Mouse (Mus musculus): ENCODE data around the gene Sap30bp. TPM values are rescaled to one million over a fixed set of nuclear protein-coding genes. Genes with fewer than 3 reads are reported as not detected.

Sap30bp gene
- polyA plus RNA-seq, 1 experiment = not detected

- Histone ChIP-seq H3K4me1 (ENCODE audit: control insufficient read depth, insufficient read depth, low read length) (peaks cover 12% of the 10 kb centered on the region), H3K27ac (ENCODE audit: insufficient read depth, low read depth, low read length) (no peak overlapping the region), H3K4me3 (ENCODE audit: insufficient read depth, low read depth, low read length) (no peak overlapping the region)
- no peak for TF ChIP-seq POLR2A (IDR thresholded peaks at IDR 0.05; ENCODE audit: insufficient read depth, low read depth, low read length)
- TF ChIP-seq CTCF (IDR thresholded peaks at IDR 0.05; ENCODE audit: insufficient read depth, low read depth, low read length) = no peak
- WGBS = 82% methylated on average over 7 of the region's 7 CpGs
These were observed 34.6 kb upstream of the Sap30bp start for GRCm38 (mm10) chr11:115898446-115898845.

- no peak overlapping the region for H3K27ac ChIP-seq (ENCODE audit: insufficient read depth, low read depth, low read length)
- no peak for TF ChIP-seq POLR2A (IDR thresholded peaks at IDR 0.05; ENCODE audit: insufficient read depth, low read depth, low read length)
- peak; percentile 55; the same call in 1 of the 2 replicates for TF ChIP-seq CTCF (IDR thresholded peaks at IDR 0.05; ENCODE audit: insufficient read depth, low read depth, low read length)
- no peak overlapping the region for H3K4me3 ChIP-seq (ENCODE audit: insufficient read depth, low read depth, low read length)
- peaks cover 12% of the 10 kb centered on the region for H3K4me1 ChIP-seq (ENCODE audit: control insufficient read depth, insufficient read depth, low read length)
- 20% methylated on average over 4 of the region's 4 CpGs for WGBS
These were observed 34.2 kb upstream of the Sap30bp start for GRCm38 (mm10) chr11:115898886-115899285.

- H3K4me1 ChIP-seq (ENCODE audit: control insufficient read depth, insufficient read depth, low read length) = peaks cover 12% of the 10 kb centered on the region
- WGBS = 51% methylated on average over 16 of the region's 16 CpGs
- TF ChIP-seq POLR2A (IDR thresholded peaks at IDR 0.05; ENCODE audit: insufficient read depth, low read depth, low read length) (no peak), CTCF (IDR thresholded peaks at IDR 0.05; ENCODE audit: insufficient read depth, low read depth, low read length) (no peak)
- no peak within 1 kb of the TSS for H3K4me3 ChIP-seq (ENCODE audit: insufficient read depth, low read depth, low read length)
- no peak within 1 kb of the TSS for H3K27ac ChIP-seq (ENCODE audit: insufficient read depth, low read depth, low read length)
These were observed 33.4 kb upstream of the Sap30bp start, which contains the start of gene Smim5 for GRCm38 (mm10) chr11:115899486-115900266. Gene Smim5 (plus strand): TSS chr11:115899966.

- H3K4me1 ChIP-seq (ENCODE audit: control insufficient read depth, insufficient read depth, low read length) = peaks cover 15% of the 10 kb centered on the region
- WGBS = 84% methylated on average over 8 of the region's 8 CpGs
- H3K27ac ChIP-seq (ENCODE audit: insufficient read depth, low read depth, low read length) = no peak overlapping the region
- TF ChIP-seq POLR2A (IDR thresholded peaks at IDR 0.05; ENCODE audit: insufficient read depth, low read depth, low read length) = no peak
- TF ChIP-seq CTCF (IDR thresholded peaks at IDR 0.05; ENCODE audit: insufficient read depth, low read depth, low read length) = no peak
- no peak overlapping the region for H3K4me3 ChIP-seq (ENCODE audit: insufficient read depth, low read depth, low read length)
These were observed 32.3 kb upstream of the Sap30bp start for GRCm38 (mm10) chr11:115900561-115901337.

- H3K27ac ChIP-seq (ENCODE audit: insufficient read depth, low read depth, low read length) = no peak overlapping the region
- TF ChIP-seq CTCF (IDR thresholded peaks at IDR 0.05; ENCODE audit: insufficient read depth, low read depth, low read length) = no peak
- TF ChIP-seq POLR2A (IDR thresholded peaks at IDR 0.05; ENCODE audit: insufficient read depth, low read depth, low read length) = no peak
- 91% methylated on average over 9 of the region's 9 CpGs for WGBS
- H3K4me1 ChIP-seq (ENCODE audit: control insufficient read depth, insufficient read depth, low read length) = peaks cover 15% of the 10 kb centered on the region
- no peak overlapping the region for H3K4me3 ChIP-seq (ENCODE audit: insufficient read depth, low read depth, low read length)
These were observed 31.5 kb upstream of the Sap30bp start for GRCm38 (mm10) chr11:115901338-115902161.

GRCm38 (mm10) chr11:115902177-115902576 lies 30.9 kb upstream of the Sap30bp start:
- 68% methylated on average over 5 of the region's 5 CpGs for WGBS
- no peak overlapping the region for H3K4me3 ChIP-seq (ENCODE audit: insufficient read depth, low read depth, low read length)

GRCm38 (mm10) chr11:115902831-115903230 lies 30.3 kb upstream of the Sap30bp start:
- Histone ChIP-seq H3K4me3 (ENCODE audit: insufficient read depth, low read depth, low read length) (no peak overlapping the region), H3K27ac (ENCODE audit: insufficient read depth, low read depth, low read length) (no peak overlapping the region), H3K4me1 (ENCODE audit: control insufficient read depth, insufficient read depth, low read length) (peaks cover 15% of the 10 kb centered on the region)
- 95% methylated on average over 1 of the region's 1 CpGs for WGBS
- TF ChIP-seq CTCF (IDR thresholded peaks at IDR 0.05; ENCODE audit: insufficient read depth, low read depth, low read length) (no peak), POLR2A (IDR thresholded peaks at IDR 0.05; ENCODE audit: insufficient read depth, low read depth, low read length) (no peak)

More at GRCm38 (mm10) chr11:115902177-115902576, 30.9 kb upstream of the Sap30bp start:
- Histone ChIP-seq H3K4me1 (ENCODE audit: control insufficient read depth, insufficient read depth, low read length) (peaks cover 15% of the 10 kb centered on the region), H3K27ac (ENCODE audit: insufficient read depth, low read depth, low read length) (no peak overlapping the region)
- TF ChIP-seq CTCF (IDR thresholded peaks at IDR 0.05; ENCODE audit: insufficient read depth, low read depth, low read length) = no peak
- no peak for TF ChIP-seq POLR2A (IDR thresholded peaks at IDR 0.05; ENCODE audit: insufficient read depth, low read depth, low read length)

GRCm38 (mm10) chr11:115903384-115904230 lies 29.5 kb upstream of the Sap30bp start:
- WGBS = 83% methylated on average over 11 of the region's 11 CpGs
- TF ChIP-seq CTCF (IDR thresholded peaks at IDR 0.05; ENCODE audit: insufficient read depth, low read depth, low read length) (no peak), POLR2A (IDR thresholded peaks at IDR 0.05; ENCODE audit: insufficient read depth, low read depth, low read length) (no peak)
- H3K27ac ChIP-seq (ENCODE audit: insufficient read depth, low read depth, low read length) = no peak overlapping the region
- H3K4me3 ChIP-seq (ENCODE audit: insufficient read depth, low read depth, low read length) = no peak overlapping the region
- H3K4me1 ChIP-seq (ENCODE audit: control insufficient read depth, insufficient read depth, low read length) = peaks cover 11% of the 10 kb centered on the region

Measured in olfactory bulb, adult 2 months (tissue).